Mouse (Mus musculus): ENCODE data around the gene Anapc15-ps. TPM values are rescaled to one million over a fixed set of nuclear protein-coding genes. Genes with fewer than 3 reads are reported as not detected.
A peak's percentile ranks its signal among the peaks of the same experiment; 100 is the strongest.

Gene Anapc15-ps
- total RNA-seq, 2 experiments from 2014 or later = not detected

DNA sequence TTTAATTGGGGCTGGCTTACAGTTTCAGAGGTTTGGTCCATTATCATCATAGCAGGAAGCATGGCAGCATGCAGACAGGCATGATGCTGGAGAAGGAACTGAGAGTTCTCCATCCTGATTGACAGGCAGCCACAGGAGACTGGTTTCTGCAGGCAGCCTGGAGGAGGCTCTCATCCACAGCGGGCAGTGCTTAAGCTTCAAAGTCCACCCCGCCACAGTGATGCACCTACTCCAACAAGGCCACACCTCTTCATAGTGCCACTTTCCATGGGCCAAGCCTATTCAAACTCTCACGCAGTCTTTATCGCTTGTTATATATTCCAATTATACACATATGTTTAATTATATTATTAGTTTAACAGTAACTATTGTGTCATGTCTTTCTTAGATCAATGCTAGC lies 18.1 kb upstream of the Anapc15-ps start:
- DNase-seq (ENCODE audit: low spot score in 2 of 2) = no peak

DNA sequence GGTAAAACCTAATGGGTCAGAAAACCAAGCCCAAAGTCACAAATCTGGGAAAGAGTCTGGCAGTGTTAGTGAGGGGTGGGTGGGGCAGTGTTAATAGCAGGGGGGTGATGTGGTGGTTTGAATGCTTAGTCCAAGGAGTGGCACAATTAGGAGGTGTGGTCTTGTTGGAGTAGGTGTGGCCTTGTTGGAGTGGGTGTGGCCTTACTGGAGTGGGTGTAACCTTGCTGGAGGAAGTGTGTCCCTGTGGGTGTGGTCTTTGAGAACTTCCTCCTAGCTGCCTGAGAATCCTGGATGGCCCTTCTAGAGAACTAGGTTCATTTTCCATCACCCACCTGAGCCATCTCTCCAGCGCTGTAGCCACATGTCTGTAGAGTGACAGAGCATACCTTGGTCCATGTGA lies 16.6 kb upstream of the Anapc15-ps start:
- DNase-seq (ENCODE audit: low spot score in 2 of 2) = no peak

DNA sequence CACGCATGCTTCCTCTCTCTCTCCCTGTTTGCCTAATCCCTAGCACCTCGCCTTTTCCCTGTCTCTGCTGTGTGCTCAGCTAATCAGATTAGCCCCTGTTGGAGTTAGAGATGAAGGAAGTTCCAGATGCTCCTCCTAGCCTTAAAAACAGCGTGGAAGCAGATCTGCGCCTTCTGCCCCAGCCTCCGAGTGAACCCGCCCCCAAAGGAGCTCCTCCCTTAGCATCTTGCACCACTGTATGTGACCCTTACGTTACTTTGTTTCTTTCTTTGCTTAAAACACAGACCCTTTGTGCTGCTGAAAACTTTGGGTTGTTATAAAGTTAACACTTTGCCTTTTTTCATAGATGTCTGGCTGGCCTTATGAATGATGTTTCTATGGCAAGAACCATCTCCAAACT lies 15.8 kb upstream of the Anapc15-ps start:
- no peak for DNase-seq (ENCODE audit: low spot score in 2 of 2)

DNA sequence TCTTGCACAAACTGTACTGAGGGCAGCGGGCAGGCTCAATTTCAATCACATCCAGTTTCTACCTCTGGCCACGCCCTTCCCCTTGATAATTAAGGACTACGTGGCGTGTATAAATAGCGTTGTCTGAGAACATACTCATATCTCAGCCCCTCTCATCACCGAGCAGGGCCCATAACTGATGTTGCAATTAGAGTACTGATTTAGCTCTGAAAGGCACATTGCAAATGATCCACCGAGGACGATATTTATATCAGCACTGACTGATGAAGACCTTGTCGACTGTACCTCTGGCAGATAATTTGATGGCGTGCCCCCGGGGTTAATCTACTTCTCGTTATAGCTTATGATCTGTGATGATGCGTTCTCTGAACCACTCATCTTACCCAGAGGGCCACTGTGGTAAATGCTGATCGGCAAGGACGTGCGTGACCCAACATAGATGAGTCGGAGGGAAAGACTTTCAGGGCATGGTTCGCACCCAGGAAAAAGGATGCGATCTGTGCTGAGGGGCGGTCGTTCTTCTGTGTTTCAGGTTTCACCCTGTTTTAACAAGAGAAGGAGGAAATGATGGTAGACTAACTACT lies 14.4 kb upstream of the Anapc15-ps start:
- DNase-seq (ENCODE audit: low spot score in 2 of 2) = no peak

DNA sequence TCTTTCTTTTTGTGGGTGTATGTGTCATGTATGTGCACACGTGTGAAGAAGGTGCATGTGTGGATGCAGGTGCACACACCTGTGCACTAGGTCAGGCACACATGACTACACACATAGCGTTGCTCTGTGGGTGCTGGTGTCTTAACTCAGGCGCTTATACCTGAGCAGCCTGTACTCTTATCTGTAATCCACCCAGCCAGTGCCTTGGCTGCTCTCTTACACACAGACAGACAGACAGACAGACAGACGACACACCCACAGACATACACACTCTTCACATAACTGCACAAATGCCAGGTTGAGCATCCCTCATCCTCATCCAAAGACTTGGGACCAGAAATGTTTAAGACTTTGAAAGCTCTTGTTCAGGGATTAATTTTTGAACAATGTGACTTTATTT lies 12.8 kb upstream of the Anapc15-ps start:
- no peak for DNase-seq (ENCODE audit: low spot score in 2 of 2)

GRCm38 (mm10) chr10:95684782-95685555 lies 11.7 kb upstream of the Anapc15-ps start:
- no peak for DNase-seq (ENCODE audit: low spot score in 2 of 2)

GRCm38 (mm10) chr10:95684250-95684649 lies 11.0 kb upstream of the Anapc15-ps start:
- no peak for DNase-seq (ENCODE audit: low spot score in 2 of 2)

GRCm38 (mm10) chr10:95683735-95684134 lies 10.5 kb upstream of the Anapc15-ps start:
- no peak for DNase-seq (ENCODE audit: low spot score in 2 of 2)

DNA sequence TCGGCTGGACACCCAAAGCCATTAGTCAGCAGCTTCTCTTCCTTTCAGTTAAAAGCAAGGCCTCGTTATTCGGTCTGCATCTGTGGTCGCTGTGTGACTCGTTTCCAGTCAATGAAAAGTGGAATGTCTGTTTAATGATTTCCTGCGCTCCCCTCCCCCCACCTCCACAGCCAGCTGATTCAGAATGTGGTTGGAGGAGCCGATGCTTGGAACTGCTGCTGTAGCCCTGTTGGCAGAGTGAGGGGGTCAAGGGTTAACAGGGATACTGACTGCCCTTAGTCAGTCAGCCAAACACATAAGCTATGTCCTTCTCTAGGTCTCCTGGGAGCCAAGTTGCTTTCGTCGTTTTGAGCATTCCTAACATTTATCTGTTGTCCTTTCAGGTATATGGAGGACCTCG lies 9.7 kb upstream of the Anapc15-ps start:
- DNase-seq (ENCODE audit: low spot score in 2 of 2) = no peak

GRCm38 (mm10) chr10:95682091-95682740 lies 9.0 kb upstream of the Anapc15-ps start:
- DNase-seq (ENCODE audit: low spot score in 2 of 2) = no peak

DNA sequence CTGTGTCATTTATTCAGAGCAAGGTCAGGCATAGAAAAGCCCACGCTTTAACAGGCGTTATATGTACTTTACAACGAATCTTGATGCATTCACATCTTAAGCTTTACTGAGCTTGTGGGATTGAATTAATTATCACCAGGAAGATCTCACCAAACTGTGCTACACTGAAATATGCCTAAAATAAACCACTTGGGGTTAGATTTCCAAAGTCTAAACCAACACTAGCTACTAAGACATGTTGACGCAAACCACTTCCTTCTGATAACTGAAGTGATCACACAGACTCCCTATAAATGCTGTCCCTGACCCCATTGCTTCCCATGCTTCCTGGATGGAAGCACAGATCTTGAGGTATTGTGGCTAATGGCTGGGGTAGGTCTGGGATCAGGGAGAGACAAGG lies 8.2 kb upstream of the Anapc15-ps start:
- DNase-seq (ENCODE audit: low spot score in 2 of 2) = no peak

DNA sequence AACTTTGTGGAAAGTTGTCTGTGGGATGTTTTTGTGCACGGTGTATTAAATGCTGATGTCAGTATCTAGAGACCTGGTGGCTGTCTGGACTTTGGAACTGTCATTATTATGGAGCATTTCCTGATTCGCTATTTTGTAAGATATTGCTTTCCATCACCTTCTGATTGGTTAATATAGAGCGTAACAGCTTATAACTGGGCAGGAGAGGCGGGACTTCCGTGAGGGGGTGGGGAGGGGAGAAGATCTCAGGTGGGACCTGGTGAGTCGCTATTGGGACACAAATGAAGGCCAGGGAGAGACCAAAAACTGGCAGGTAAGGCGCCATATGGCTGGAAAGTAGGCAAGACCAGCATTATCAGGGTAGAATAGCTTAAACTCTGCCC lies 7.8 kb upstream of the Anapc15-ps start:
- DNase-seq (ENCODE audit: low spot score in 2 of 2) = no peak

GRCm38 (mm10) chr10:95680153-95681057 lies 7.2 kb upstream of the Anapc15-ps start:
- DNase-seq (ENCODE audit: low spot score in 2 of 2) = no peak

DNA sequence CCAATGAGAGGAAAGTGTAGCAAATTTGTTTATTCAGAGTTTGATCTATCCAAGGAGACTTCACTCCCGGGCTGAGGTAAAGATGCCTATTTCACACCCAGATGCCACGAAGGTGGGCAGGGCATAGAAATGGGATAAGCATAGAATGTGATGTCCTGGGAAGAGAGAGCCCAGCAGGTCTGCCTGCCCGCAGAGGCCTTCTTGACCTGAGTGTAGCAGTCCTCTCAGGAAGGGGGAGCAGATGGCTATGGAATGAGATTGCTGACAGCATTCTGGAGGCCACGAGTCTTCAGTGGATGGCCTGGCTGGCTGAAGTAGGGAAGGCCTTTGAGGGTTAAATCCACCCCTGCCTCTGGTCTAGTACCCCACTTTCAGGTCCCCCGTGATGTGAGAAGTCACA lies 5.9 kb upstream of the Anapc15-ps start:
- no peak for DNase-seq (ENCODE audit: low spot score in 2 of 2)

DNA sequence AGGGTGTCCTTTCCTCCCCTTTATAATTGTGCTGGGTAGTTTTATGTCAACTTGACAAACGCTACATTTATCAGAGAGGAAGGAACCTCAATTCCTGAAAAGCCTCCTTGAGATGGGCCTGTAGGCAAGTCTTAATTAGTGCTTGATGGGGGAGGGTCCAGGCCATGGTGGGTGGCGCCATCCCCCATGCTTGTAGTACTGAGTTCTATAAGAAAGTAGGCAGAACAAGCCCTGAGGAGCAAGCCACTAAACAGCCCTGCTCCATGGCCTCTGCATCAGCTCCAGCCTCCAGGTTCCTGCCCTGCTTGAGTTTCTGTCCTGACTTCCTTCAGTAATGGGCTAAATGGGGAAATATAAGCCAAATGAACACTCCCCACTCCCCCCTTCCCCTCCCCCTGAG lies 5.4 kb upstream of the Anapc15-ps start:
- DNase-seq (ENCODE audit: low spot score in 2 of 2) = no peak

- DNase-seq (ENCODE audit: low spot score in 2 of 2) = no peak
Observed at GRCm38 (mm10) chr10:95678241-95678640, 5.0 kb upstream of the Anapc15-ps start.

GRCm38 (mm10) chr10:95677356-95678109 lies 4.3 kb upstream of the Anapc15-ps start:
- DNase-seq (ENCODE audit: low spot score in 2 of 2) = peak; percentile 12 to 25

- DNase-seq (ENCODE audit: low spot score in 2 of 2) = no peak
Observed at GRCm38 (mm10) chr10:95676991-95677355, 3.7 kb upstream of the Anapc15-ps start.

GRCm38 (mm10) chr10:95676387-95676786 lies 3.1 kb upstream of the Anapc15-ps start:
- no peak for DNase-seq (ENCODE audit: low spot score in 2 of 2)

Measured in left cerebral cortex, adult 18-20 months (tissue).